Mouse (Mus musculus) embryonic stem cell, embryonic (primary cell): ENCODE data around the gene Npas3.

Experiments used
- CTCF ChIA-PET, 4 experiments: fragments of 300-600 bp in 2 of 4; fragments of 350-600 bp in 2 of 4; sonication (Branson Sonifier 250); formaldehyde crosslinking; loops; one replicate each; lab custom pipeline; 2022; ENCODE audit warnings: inconsistent platforms in 2 of 4; lab: Charles Lee
- POLR2A ChIA-PET, 4 experiments: fragments of 300-600 bp in 2 of 4; fragments of 350-600 bp in 2 of 4; sonication (Branson Sonifier 250); formaldehyde crosslinking; loops; one replicate each; lab custom pipeline; 2022; ENCODE audit warnings: antibody characterized with exemption in 4 of 4, inconsistent platforms in 1 of 4; lab: Charles Lee

Gene Npas3

GRCm38 (mm10) chr12:53722718-53723698 is 474.5 kb downstream of the Npas3 start:
- ChIA-PET CTCF (no interaction called here), POLR2A (interaction anchor here in 1 of 4 experiments (0.6 to 1.9 kb wide), 2 partner anchors 16 to 1140 kb away, joined by 3 to 4 read pairs; no protein-coding TSS in a partner anchor)

- POLR2A ChIA-PET, result no interaction called here
Observed at GRCm38 (mm10) chr12:53729275-53729674, 480.8 kb downstream of the Npas3 start.

GRCm38 (mm10) chr12:53738549-53739292 is 490.2 kb downstream of the Npas3 start:
- CTCF ChIA-PET, result no interaction called here
- POLR2A ChIA-PET, result interaction anchor here in 2 of 4 experiments (1.0 to 1.7 kb wide), 2 partner anchors 17 to 440 kb away, joined by 3 to 4 read pairs; no protein-coding TSS in a partner anchor

More at GRCm38 (mm10) chr12:53729275-53729674, 480.8 kb downstream of the Npas3 start:
- CTCF ChIA-PET, result no interaction called here

- ChIA-PET POLR2A (no interaction called here), CTCF (interaction anchor here in 3 of 4 experiments (0.6 to 1.1 kb wide), 4 partner anchors 297 to 1219 kb away, joined by 3 to 6 read pairs (median 4); no protein-coding TSS in a partner anchor)
Observed at GRCm38 (mm10) chr12:53746653-53747052, 498.2 kb downstream of the Npas3 start.

GRCm38 (mm10) chr12:53749375-53749774 is 500.9 kb downstream of the Npas3 start:
- ChIA-PET POLR2A (no interaction called here), CTCF (no interaction called here)

GRCm38 (mm10) chr12:53752281-53753072 is 504.0 kb downstream of the Npas3 start:
- POLR2A ChIA-PET, result no interaction called here
- CTCF ChIA-PET, result no interaction called here

GRCm38 (mm10) chr12:53753368-53753937 is 505.0 kb downstream of the Npas3 start:
- ChIA-PET CTCF (interaction anchor here in 1 of 4 experiments (0.6 kb wide), 1 partner anchor 291 kb away, joined by 3 read pairs; no protein-coding TSS in a partner anchor), POLR2A (no interaction called here)

GRCm38 (mm10) chr12:53754236-53754635 is 505.8 kb downstream of the Npas3 start:
- POLR2A ChIA-PET, result no interaction called here
- CTCF ChIA-PET, result no interaction called here

GRCm38 (mm10) chr12:53757631-53758030 is 509.2 kb downstream of the Npas3 start:
- POLR2A ChIA-PET, result interaction anchor here in 2 of 4 experiments (0.5 to 0.6 kb wide), 2 partner anchors 228 to 771 kb away, joined by 3 to 5 read pairs; no protein-coding TSS in a partner anchor
- CTCF ChIA-PET, result no interaction called here

GRCm38 (mm10) chr12:53758356-53758755 is 509.9 kb downstream of the Npas3 start:
- CTCF ChIA-PET, result no interaction called here
- POLR2A ChIA-PET, result interaction anchor here in 2 of 4 experiments (0.5 to 0.6 kb wide), 2 partner anchors 770 to 1363 kb away, joined by 3 read pairs; no protein-coding TSS in a partner anchor

GRCm38 (mm10) chr12:53764143-53764542 is 515.7 kb downstream of the Npas3 start:
- ChIA-PET POLR2A (interaction anchor here in 2 of 4 experiments (0.7 kb wide), 2 partner anchors 99 to 166 kb away, joined by 6 read pairs; no protein-coding TSS in a partner anchor), CTCF (interaction anchor here in 2 of 4 experiments (0.6 kb wide), 2 partner anchors 323 to 726 kb away, joined by 3 to 5 read pairs; no protein-coding TSS in a partner anchor)

GRCm38 (mm10) chr12:53768392-53768791 is 519.9 kb downstream of the Npas3 start:
- CTCF ChIA-PET, result no interaction called here
- POLR2A ChIA-PET, result no interaction called here

- CTCF ChIA-PET, result interaction anchor here in 2 of 4 experiments (0.6 to 1.0 kb wide), 2 partner anchors 289 to 561 kb away, joined by 3 to 8 read pairs; no protein-coding TSS in a partner anchor
Observed at GRCm38 (mm10) chr12:53771394-53771936, 523.0 kb downstream of the Npas3 start.

GRCm38 (mm10) chr12:53781850-53782552 is 533.5 kb downstream of the Npas3 start:
- POLR2A ChIA-PET, result no interaction called here
- CTCF ChIA-PET, result no interaction called here

More at GRCm38 (mm10) chr12:53771394-53771936, 523.0 kb downstream of the Npas3 start:
- POLR2A ChIA-PET, result interaction anchor here in 1 of 4 experiments (0.7 kb wide), 2 partner anchors 62 to 1807 kb away, joined by 4 to 5 read pairs; no protein-coding TSS in a partner anchor

- CTCF ChIA-PET, result no interaction called here
- POLR2A ChIA-PET, result no interaction called here
Observed at GRCm38 (mm10) chr12:53789501-53789900, 541.0 kb downstream of the Npas3 start.

GRCm38 (mm10) chr12:53794718-53795400 is 546.4 kb downstream of the Npas3 start:
- ChIA-PET POLR2A (no interaction called here), CTCF (no interaction called here)
